Mouse (Mus musculus) hindbrain, postnatal 0 days (tissue): ENCODE measurements around the gene Ncan. TPM values are rescaled to one million over a fixed set of nuclear protein-coding genes. Genes with fewer than 3 reads are reported as not detected.
"Not testable (repeated sequence)": the region's sequence is repeated elsewhere in the genome, so short reads cannot be mapped to it uniquely, and the experiment has no call there.

Experiments
- ATAC-seq: fragments of 200-750 bp; cut with Nextera tagmentation; 2 replicates; pipeline ENCODE4 v1.8.0; 2017; ENCODE audit warnings: mild to moderate bottlenecking, moderate TSS enrichment, moderate library complexity
- DNase-seq: peaks from one replicate; pipeline ENCODE4 v3.0.0-alpha.2; 2015; ENCODE audit warnings: low spot score
- H3K27ac ChIP-seq: fragments of 300-500 bp; sonication (generic); 2 replicates; pipeline ENCODE4 v1.5.1; 2014; ENCODE audit warnings: mild to moderate bottlenecking
- H3K27me3 ChIP-seq: fragments of 300-500 bp; sonication (generic); 2 replicates; pipeline ENCODE4 v1.6.1; 2014; ENCODE audit warnings: low read length, mixed read lengths; ENCODE audit not compliant: insufficient read depth
- H3K36me3 ChIP-seq: fragments of 300-500 bp; sonication (generic); 2 replicates; pipeline ENCODE4 v1.6.1; 2014; ENCODE audit warnings: low read length, mixed read lengths; ENCODE audit not compliant: insufficient read depth
- H3K4me1 ChIP-seq: fragments of 300-500 bp; sonication (generic); 2 replicates; pipeline ENCODE4 v1.6.1; 2014; ENCODE audit warnings: antibody characterized with exemption, low read length, mixed read lengths; ENCODE audit not compliant: insufficient read depth
- H3K4me2 ChIP-seq: fragments of 300-500 bp; sonication (generic); 2 replicates; pipeline ENCODE4 v1.6.1; 2014; ENCODE audit warnings: low read depth, mild to moderate bottlenecking, low read length, moderate library complexity, mixed read lengths
- H3K4me3 ChIP-seq: fragments of 300-500 bp; sonication (generic); 2 replicates; pipeline ENCODE4 v1.5.1; 2014; ENCODE audit warnings: low read length
- H3K9ac ChIP-seq: fragments of 300-500 bp; sonication (generic); replicated peaks from 2 replicates; pipeline ENCODE4 v1.6.1; 2014; ENCODE audit warnings: mild to moderate bottlenecking, low read length, moderate library complexity, mixed read lengths
- H3K9me3 ChIP-seq: fragments of 300-500 bp; sonication (generic); 2 replicates; pipeline ENCODE4 v1.6.1; 2016; ENCODE audit warnings: low read length, mixed read lengths
- CTCF ChIP-seq: IDR thresholded peaks from 2 replicates; pipeline ENCODE4 v1.5.1; 2016; ENCODE audit warnings: antibody characterized with exemption, control low read depth, low read depth
- WGBS: fragments of 180-500 bp; shearing (Covaris S2); extraction: QIAGEN DNeasy Blood & Tissue Kit; methylation state at CpG from one replicate; pipeline ENCODE4 v1.1.7; 2014; 5-methylcytosine and 5-hydroxymethylcytosine counted together
- microRNA-seq, 2 experiments: library from miRNA; unstranded; fragments of <30 nt; microRNA quantifications; one replicate each; pipeline ENCODE4; 2016
- polyA plus RNA-seq: library from polyadenylated mRNA; unstranded; fragments of >200 nt; fragmentation: Nextera tagmentation; extraction: Ambion mirVana; gene quantifications from 2 replicates; pipeline ENCODE4 v1.2.1, GENCODE M21; 2015
- total RNA-seq: library from RNA; depleted of rRNA; stranded (reverse); fragments of >200 nt; gene quantifications from 2 replicates; pipeline ENCODE4 v1.2.3, GENCODE M21; 2014; rRNA removed

Gene Ncan
- total and polyA plus RNA-seq, 2 experiments from 2014 or later = 183 to 429 TPM

DNA sequence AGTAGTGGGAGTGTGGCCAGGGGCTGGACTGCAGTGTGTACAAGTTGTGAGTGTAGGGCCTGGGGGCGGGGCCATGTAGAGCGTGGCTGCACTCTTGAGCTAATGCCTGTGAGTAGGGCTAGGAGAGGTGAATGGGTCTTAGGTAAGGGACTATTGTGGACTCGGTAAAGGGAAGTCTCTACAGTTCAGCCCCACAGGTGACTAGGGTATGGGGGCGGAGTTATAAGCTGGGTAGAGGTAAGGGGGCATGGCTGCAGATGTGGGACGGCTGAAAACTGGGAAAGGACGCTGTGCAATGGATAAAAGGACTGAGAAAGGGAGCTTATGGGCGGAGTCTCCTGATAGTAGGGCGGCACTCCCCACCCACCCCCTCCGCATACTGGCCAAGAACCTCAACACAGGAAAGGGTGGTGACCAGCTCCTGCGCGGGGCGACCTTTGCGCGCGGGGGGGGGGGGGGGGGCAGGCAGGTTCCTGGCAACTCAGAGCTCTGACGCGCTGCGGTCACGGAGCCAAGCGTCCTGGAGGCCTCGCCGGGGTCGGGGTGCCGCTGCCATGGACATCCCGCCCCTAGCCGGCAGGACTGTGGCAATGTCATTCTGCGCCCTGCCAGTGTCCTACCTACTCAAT is 48.1 kb downstream of the Ncan start, which contains the start of gene Tm6sf2:
Gene Tm6sf2, plus strand, starts transcription at position 484 of the 629 bp plus-strand sequence.
- Histone ChIP-seq H3K4me3 (no peak within 1 kb of the TSS), H3K27me3 (no peaks in the 10 kb centered on the region), H3K4me1 (no peaks in the 10 kb centered on the region), H3K4me2 (peak within 1 kb of the TSS; percentile 30), H3K9me3 (no peaks in the 10 kb centered on the region), H3K27ac (no peak within 1 kb of the TSS), H3K36me3 (peaks cover 28% of the 10 kb centered on the region), H3K9ac (no peak within 1 kb of the TSS)
- ATAC-seq (peak; percentile 76), DNase-seq (peak; percentile 52)
- 16% methylated on average over 23 of the region's 27 CpGs for WGBS
- TF ChIP-seq CTCF = no peak

DNA sequence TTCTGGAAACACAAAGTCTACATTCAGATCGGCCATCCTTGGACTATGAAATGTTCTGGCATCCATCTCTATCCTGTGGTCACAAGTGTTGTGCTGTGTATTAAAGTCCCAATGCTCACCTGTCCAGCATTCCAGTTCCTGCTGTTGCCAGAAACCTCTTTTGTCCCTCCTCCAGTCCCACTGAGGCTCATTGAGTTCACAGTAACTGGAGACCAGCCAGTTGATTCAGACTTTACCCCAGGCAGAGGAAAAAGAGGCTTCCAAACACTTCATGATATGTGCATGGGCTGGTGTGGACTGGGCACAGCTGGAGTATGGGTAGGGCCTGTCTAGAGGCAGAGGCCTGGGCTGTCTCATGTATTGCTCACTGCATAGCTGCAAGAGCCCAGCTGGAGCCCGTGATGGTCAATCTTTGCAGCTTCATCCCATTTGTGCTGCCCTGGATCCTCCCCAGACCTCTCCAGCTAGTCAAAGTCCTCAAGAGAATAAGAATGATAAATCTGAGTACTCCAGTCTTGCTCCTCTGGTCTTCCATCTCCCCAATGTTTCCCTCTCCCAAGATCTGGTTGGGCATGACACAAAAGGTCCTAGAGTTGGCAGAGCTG is 48.7 kb downstream of the Ncan start:
- H3K36me3 ChIP-seq = peaks cover 32% of the 10 kb centered on the region
- H3K4me3 ChIP-seq = no peak overlapping the region
- no peak overlapping the region for H3K4me2 ChIP-seq
- no peak overlapping the region for H3K9ac ChIP-seq
- H3K4me1 ChIP-seq = no peaks in the 10 kb centered on the region
- no peak overlapping the region for H3K27ac ChIP-seq
- ATAC-seq (peak; percentile 7; the same call in 1 of the 2 replicates), DNase-seq (no peak)
- WGBS = 77% methylated on average over 2 of the region's 2 CpGs
- no peaks in the 10 kb centered on the region for H3K27me3 ChIP-seq
- no peaks in the 10 kb centered on the region for H3K9me3 ChIP-seq
- TF ChIP-seq CTCF = no peak

DNA sequence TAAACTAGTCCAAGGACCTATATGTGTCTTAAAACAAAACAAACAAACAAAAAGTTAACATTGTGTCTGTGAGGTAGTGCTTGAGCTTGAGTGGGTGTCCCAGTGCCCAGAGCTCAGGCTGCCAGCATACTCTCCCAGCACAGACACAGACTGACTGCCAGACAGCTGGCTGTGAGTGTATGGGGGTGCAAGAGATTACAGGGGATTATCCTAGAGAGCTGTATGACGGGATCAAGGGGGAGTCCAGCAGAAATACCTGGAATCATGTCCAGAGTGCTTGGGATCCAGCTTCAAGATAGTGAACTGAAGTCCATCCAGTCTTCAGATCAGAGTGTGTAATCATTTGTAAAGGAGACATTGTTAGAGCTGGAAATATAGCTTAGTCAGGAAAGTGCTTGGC is 63.0 kb downstream of the Ncan start:
- WGBS = 81% methylated on average over 1 of the region's 1 CpGs
- ATAC-seq = no peak
- H3K36me3 ChIP-seq = peaks cover 55% of the 10 kb centered on the region

DNA sequence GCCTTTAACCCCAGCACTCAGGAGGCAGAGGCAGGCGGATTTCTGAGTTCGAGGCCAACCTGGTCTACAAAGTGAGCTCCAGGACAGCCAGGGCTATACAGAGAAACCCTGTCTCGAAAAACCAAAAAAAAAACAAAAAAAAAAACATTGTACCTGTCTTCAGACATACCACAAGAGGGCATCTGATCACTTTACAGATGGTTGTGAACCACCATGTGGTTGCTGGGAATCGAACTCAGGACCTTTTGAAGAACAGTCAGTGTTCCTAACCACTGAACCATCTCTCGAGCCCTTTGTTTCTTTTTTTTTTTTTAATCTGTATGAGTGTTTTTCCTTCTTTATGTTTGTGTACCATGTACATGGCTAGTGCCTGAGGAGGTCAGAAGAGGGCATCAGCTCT is 70.2 kb downstream of the Ncan start:
- H3K36me3 ChIP-seq = peaks cover 43% of the 10 kb centered on the region
- ATAC-seq, H3K4me2 ChIP-seq, DNase-seq, H3K27me3 ChIP-seq, H3K4me3 ChIP-seq, H3K27ac ChIP-seq, H3K9me3 ChIP-seq, H3K9ac ChIP-seq, H3K4me1 ChIP-seq: not testable (repeated sequence)
- 98% methylated on average over 5 of the region's 5 CpGs for whole genome bisulfite sequencing

More for the DNA sequence above, 63.0 kb downstream of the Ncan start:
- Histone ChIP-seq H3K27me3 (no peaks in the 10 kb centered on the region), H3K9ac (no peak overlapping the region), H3K4me3 (no peak overlapping the region), H3K4me2 (no peak overlapping the region), H3K9me3 (no peaks in the 10 kb centered on the region), H3K27ac (no peak overlapping the region), H3K4me1 (no peaks in the 10 kb centered on the region)
- DNase-seq = no peak
- TF ChIP-seq CTCF = no peak

DNA sequence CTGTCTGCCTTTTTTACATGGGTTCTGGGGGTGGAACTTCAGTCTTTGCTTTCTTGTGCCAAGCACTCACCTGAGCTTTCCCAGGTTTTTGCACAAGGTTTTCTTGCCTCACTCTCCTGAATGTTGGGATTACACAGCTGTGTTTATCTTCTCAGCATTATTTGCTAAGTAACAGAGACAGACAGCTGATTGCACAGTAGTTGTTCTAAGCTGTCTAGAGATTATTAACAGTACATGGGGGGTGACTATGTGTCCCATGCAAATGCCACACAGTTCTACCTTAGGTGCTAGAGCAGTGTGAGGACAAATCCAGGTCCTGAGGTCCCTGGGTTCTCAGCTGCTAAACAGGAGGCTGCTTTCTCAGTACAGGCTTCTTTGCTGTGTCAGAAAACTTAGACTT is 71.0 kb downstream of the Ncan start:
- no peaks in the 10 kb centered on the region for H3K4me1 ChIP-seq
- no peaks in the 10 kb centered on the region for H3K9me3 ChIP-seq
- no peak overlapping the region for H3K4me2 ChIP-seq
- H3K27ac ChIP-seq = no peak overlapping the region
- H3K36me3 ChIP-seq = peaks cover 37% of the 10 kb centered on the region
- DNase-seq (no peak), ATAC-seq (no peak)
- H3K4me3 ChIP-seq = no peak overlapping the region
- no peak for TF ChIP-seq CTCF
- H3K27me3 ChIP-seq = no peaks in the 10 kb centered on the region
- H3K9ac ChIP-seq = no peak overlapping the region

DNA sequence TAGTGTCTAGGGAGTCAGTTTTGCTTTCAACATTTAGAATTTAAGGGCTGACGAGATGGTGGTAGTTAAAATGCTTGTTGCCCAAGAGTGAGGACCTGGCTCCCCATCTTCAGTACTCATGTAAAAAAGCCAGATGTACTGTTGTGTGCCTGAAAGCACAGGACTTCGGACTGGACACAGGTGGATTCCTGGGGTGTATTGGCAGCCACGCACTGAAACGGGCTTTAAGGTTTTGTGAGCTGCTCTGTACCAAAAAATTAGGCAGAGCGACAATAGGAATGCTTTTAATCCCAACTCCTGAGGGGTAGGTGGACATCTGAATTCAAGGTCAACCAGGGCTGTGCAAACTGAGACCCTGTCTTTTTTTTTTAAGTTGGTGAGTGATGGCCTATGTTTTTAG is 76.7 kb downstream of the Ncan start:
- no peak for DNase-seq
- peak overlapping the region; percentile 59 for H3K4me3 ChIP-seq
- peaks cover 26% of the 10 kb centered on the region for H3K4me1 ChIP-seq
- ATAC-seq = no peak
- peak overlapping the region; percentile 74 for H3K4me2 ChIP-seq
- WGBS = 86% methylated on average over 5 of the region's 5 CpGs
- no peaks in the 10 kb centered on the region for H3K9me3 ChIP-seq
- 0 out of 2 replicates have a peak overlapping the region, but pooled peaks have one; percentile 91 for H3K9ac ChIP-seq
- H3K36me3 ChIP-seq = peaks cover 5% of the 10 kb centered on the region; the same call in 1 of the 2 replicates
- H3K27me3 ChIP-seq = no peaks in the 10 kb centered on the region
- no peak overlapping the region for H3K27ac ChIP-seq
- no peak for TF ChIP-seq CTCF

Small RNAs within 50 kb of the gene (microRNA-seq; reads per million reads assigned to microRNA genes)
- gene Mir7066 = 0.72 to 3.7 reads per million in 2 experiments

Other genes with a start within 250 kb of the Ncan start
- 14.3 and 19.2 TPM in 2 replicates for gene Cilp2, start 233.2 kb downstream of the Ncan start, total RNA-seq
- 6.9 and 7.2 TPM in 2 replicates for gene Cilp2, start 233.2 kb downstream of the Ncan start, polyA plus RNA-seq
- gene Tssk6, start 218.7 kb downstream of the Ncan start, total RNA-seq = 1.6 and 1.8 TPM in 2 replicates
- gene Tssk6, start 218.7 kb downstream of the Ncan start, polyA plus RNA-seq = 3.7 and 4.3 TPM in 2 replicates
- 61.0 and 91.4 TPM in 2 replicates for gene Ndufa13, start 218.3 kb downstream of the Ncan start, total RNA-seq
- gene Ndufa13, start 218.3 kb downstream of the Ncan start, polyA plus RNA-seq = 269 and 275 TPM in 2 replicates
- gene Yjefn3, start 218.2 kb downstream of the Ncan start, total RNA-seq = 8.4 and 10.7 TPM in 2 replicates
- 13.3 and 13.8 TPM in 2 replicates for gene Yjefn3, start 218.2 kb downstream of the Ncan start, polyA plus RNA-seq
- 38.4 and 41.9 TPM in 2 replicates for gene Gatad2a, start 124.5 kb downstream of the Ncan start, total RNA-seq
- gene Gatad2a, start 124.5 kb downstream of the Ncan start, polyA plus RNA-seq = 23.4 and 23.6 TPM in 2 replicates
- 155 and 172 TPM in 2 replicates for gene Mau2, start 78.1 kb downstream of the Ncan start, total RNA-seq
- 50.1 and 50.3 TPM in 2 replicates for gene Mau2, start 78.1 kb downstream of the Ncan start, polyA plus RNA-seq
- gene Sugp1, start 78.1 kb downstream of the Ncan start, total RNA-seq = 15.1 and 15.4 TPM in 2 replicates
- 42.9 and 47.1 TPM in 2 replicates for gene Sugp1, start 78.1 kb downstream of the Ncan start, polyA plus RNA-seq
- gene Tm6sf2, start 47.9 kb downstream of the Ncan start, total RNA-seq = 0.25 TPM in 1 of 2 replicates, not detected in the other
- gene Tm6sf2, start 47.9 kb downstream of the Ncan start, polyA plus RNA-seq = 0.19 and 0.37 TPM in 2 replicates
- 2.0 and 4.5 TPM in 2 replicates for gene Hapln4, start 37.4 kb downstream of the Ncan start, total RNA-seq
- gene Hapln4, start 37.4 kb downstream of the Ncan start, polyA plus RNA-seq = 2.5 and 2.9 TPM in 2 replicates
- 6.1 and 9.4 TPM in 2 replicates for gene Nr2c2ap, start 10.5 kb upstream of the Ncan start, total RNA-seq
- 48.5 and 50.2 TPM in 2 replicates for gene Nr2c2ap, start 10.5 kb upstream of the Ncan start, polyA plus RNA-seq
- 13.8 and 20.5 TPM in 2 replicates for gene Rfxank, start 18.3 kb upstream of the Ncan start, total RNA-seq
- 8.4 and 9.7 TPM in 2 replicates for gene Rfxank, start 18.3 kb upstream of the Ncan start, polyA plus RNA-seq
- gene Borcs8, start 18.6 kb upstream of the Ncan start, total RNA-seq = 71.4 and 74.0 TPM in 2 replicates
- gene Borcs8, start 18.6 kb upstream of the Ncan start, polyA plus RNA-seq = 47.5 and 55.0 TPM in 2 replicates
- gene Mef2b, start 18.8 kb upstream of the Ncan start, total RNA-seq = 0.40 and 0.52 TPM in 2 replicates
- gene Mef2b, start 18.8 kb upstream of the Ncan start, polyA plus RNA-seq = 0.90 and 1.1 TPM in 2 replicates
- gene Tmem161a, start 51.5 kb upstream of the Ncan start, total RNA-seq = 53.7 and 72.4 TPM in 2 replicates
- gene Tmem161a, start 51.5 kb upstream of the Ncan start, polyA plus RNA-seq = 45.2 and 46.4 TPM in 2 replicates
- gene Slc25a42, start 91.4 kb upstream of the Ncan start, total RNA-seq = 12.0 and 17.1 TPM in 2 replicates
- gene Slc25a42, start 91.4 kb upstream of the Ncan start, polyA plus RNA-seq = 8.2 and 8.3 TPM in 2 replicates
- gene Sugp2, start 113.4 kb upstream of the Ncan start, total RNA-seq = 123 and 128 TPM in 2 replicates
- 56.7 and 61.4 TPM in 2 replicates for gene Sugp2, start 113.4 kb upstream of the Ncan start, polyA plus RNA-seq
- gene Armc6, start 113.6 kb upstream of the Ncan start, total RNA-seq = 108 TPM in 2 replicates
- gene Armc6, start 113.6 kb upstream of the Ncan start, polyA plus RNA-seq = 96.4 and 102 TPM in 2 replicates
- 40.3 and 42.3 TPM in 2 replicates for gene Homer3, start 162.0 kb upstream of the Ncan start, total RNA-seq
- 20.4 and 21.2 TPM in 2 replicates for gene Homer3, start 162.0 kb upstream of the Ncan start, polyA plus RNA-seq
- 36.4 and 53.8 TPM in 2 replicates for gene Ddx49, start 181.6 kb upstream of the Ncan start, total RNA-seq
- 40.4 and 47.5 TPM in 2 replicates for gene Ddx49, start 181.6 kb upstream of the Ncan start, polyA plus RNA-seq
- 126 and 159 TPM in 2 replicates for gene Cope, start 181.6 kb upstream of the Ncan start, total RNA-seq
- gene Cope, start 181.6 kb upstream of the Ncan start, polyA plus RNA-seq = 286 and 291 TPM in 2 replicates
- 92.5 and 101 TPM in 2 replicates for gene Cers1, start 194.9 kb upstream of the Ncan start, total RNA-seq
- gene Cers1, start 194.9 kb upstream of the Ncan start, polyA plus RNA-seq = 43.4 and 45.5 TPM in 2 replicates
- 5.3 and 8.4 TPM in 2 replicates for gene Gdf1, start 208.9 kb upstream of the Ncan start, total RNA-seq
- 6.0 and 6.9 TPM in 2 replicates for gene Gdf1, start 208.9 kb upstream of the Ncan start, polyA plus RNA-seq
- 40.4 and 48.4 TPM in 2 replicates for gene Upf1, start 232.4 kb upstream of the Ncan start, total RNA-seq
- 8.6 and 10.3 TPM in 2 replicates for gene Upf1, start 232.4 kb upstream of the Ncan start, polyA plus RNA-seq